Mouse (Mus musculus) heart, postnatal 0 days (tissue): ENCODE results near the gene Sp9.

ENCODE experiments used
- CTCF ChIP-seq: IDR thresholded peaks from 2 replicates; pipeline ENCODE4 v1.5.1; 2016; ENCODE audit warnings: antibody characterized with exemption, control low read depth, low read depth
- EP300 ChIP-seq: IDR thresholded peaks from 2 replicates; pipeline ENCODE4 v1.6.1; 2016; ENCODE audit warnings: antibody characterized with exemption, low read depth

DNA sequence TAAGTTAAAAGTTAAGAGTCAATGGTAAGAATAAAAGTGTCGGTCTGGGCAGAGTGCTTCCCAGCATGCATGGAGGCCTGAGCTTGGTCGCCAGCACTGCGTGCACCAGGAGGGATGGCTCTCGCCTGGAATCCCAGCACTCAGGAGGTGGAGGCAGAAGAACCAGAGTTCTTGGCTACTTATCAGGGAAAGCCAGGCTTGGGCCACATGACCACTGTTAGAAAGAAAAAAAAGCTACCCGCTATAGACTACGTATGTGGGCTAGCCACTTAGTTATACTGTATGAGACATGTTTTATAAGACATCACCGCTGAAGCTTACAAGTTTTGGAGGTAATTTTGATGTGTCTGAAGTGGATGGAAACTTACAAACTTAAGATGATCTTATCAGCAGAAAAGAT, 26.4 kb downstream of the Sp9 start:
- TF ChIP-seq CTCF (no peak), EP300 (no peak)
